Mouse (Mus musculus): ENCODE data around the gene Rab1b.
"Not testable (repeated sequence)": the region's sequence is repeated elsewhere in the genome, so short reads cannot be mapped to it uniquely, and the experiment has no call there.

Gene Rab1b

GRCm38 (mm10) chr19:5106731-5107191 is at the start of gene Rab1b:
Rab1b (minus strand) TSS chr19:5107072.
- peak; percentile 98 for DNase-seq (ENCODE audit: low spot score)

GRCm38 (mm10) chr19:5152261-5152660 is 45.4 kb upstream of the Rab1b start:
- no peak for DNase-seq (ENCODE audit: low spot score)

- DNase-seq (ENCODE audit: low spot score): no peak
Measured at GRCm38 (mm10) chr19:5151741-5152140, 44.9 kb upstream of the Rab1b start.

GRCm38 (mm10) chr19:5151331-5151730 is 44.5 kb upstream of the Rab1b start:
- peak; percentile 35 for DNase-seq (ENCODE audit: low spot score)

GRCm38 (mm10) chr19:5150358-5150757 is 43.5 kb upstream of the Rab1b start:
- no peak for DNase-seq (ENCODE audit: low spot score)

- DNase-seq (ENCODE audit: low spot score): not testable (repeated sequence)
Measured at GRCm38 (mm10) chr19:5149041-5149440, 42.2 kb upstream of the Rab1b start.

GRCm38 (mm10) chr19:5139640-5140039 is 32.8 kb upstream of the Rab1b start:
- DNase-seq (ENCODE audit: low spot score): peak; percentile 58

GRCm38 (mm10) chr19:5131237-5131636 is 24.4 kb upstream of the Rab1b start:
- no peak for DNase-seq (ENCODE audit: low spot score)

- DNase-seq (ENCODE audit: low spot score): no peak
Measured at GRCm38 (mm10) chr19:5129770-5130169, 22.9 kb upstream of the Rab1b start.

GRCm38 (mm10) chr19:5124055-5124614 is 17.3 kb upstream of the Rab1b start:
- no peak for DNase-seq (ENCODE audit: low spot score)

- no peak for DNase-seq (ENCODE audit: low spot score)
Measured at GRCm38 (mm10) chr19:5123241-5123640, 16.4 kb upstream of the Rab1b start.

- no peak for DNase-seq (ENCODE audit: low spot score)
Measured at GRCm38 (mm10) chr19:5122492-5122891, 15.6 kb upstream of the Rab1b start.

- DNase-seq (ENCODE audit: low spot score): no peak
Measured at GRCm38 (mm10) chr19:5118384-5118698, 11.5 kb upstream of the Rab1b start, which contains the start of gene Klc2. Klc2 (minus strand) TSS chr19:5118560.

GRCm38 (mm10) chr19:5117494-5118383 is 10.9 kb upstream of the Rab1b start:
- peak; percentile 89 for DNase-seq (ENCODE audit: low spot score)

GRCm38 (mm10) chr19:5113783-5114182 is 6.9 kb upstream of the Rab1b start:
- DNase-seq (ENCODE audit: low spot score): no peak

- no peak for DNase-seq (ENCODE audit: low spot score)
Measured at GRCm38 (mm10) chr19:5109659-5110453, 3.0 kb upstream of the Rab1b start.

- no peak for DNase-seq (ENCODE audit: low spot score)
Measured at GRCm38 (mm10) chr19:5108702-5109101, 1.8 kb upstream of the Rab1b start.

- DNase-seq (ENCODE audit: low spot score): peak; percentile 58
Measured at GRCm38 (mm10) chr19:5108271-5108575, 1.4 kb upstream of the Rab1b start.

- no peak for DNase-seq (ENCODE audit: low spot score)
Measured at GRCm38 (mm10) chr19:5107556-5108270, 841 bp upstream of the Rab1b start.

GRCm38 (mm10) chr19:5106074-5106473 is 798 bp downstream of the Rab1b start:
- no peak for DNase-seq (ENCODE audit: low spot score)

GRCm38 (mm10) chr19:5098363-5099143 is 8.3 kb downstream of the Rab1b start, which contains the start of gene Cnih2:
Cnih2 (minus strand) TSS chr19:5098521.
- DNase-seq (ENCODE audit: low spot score): no peak

Data from lung, postnatal 25 days (tissue).